Mouse (Mus musculus): ENCODE measurements around the gene Lcp1. TPM values are rescaled to one million over a fixed set of nuclear protein-coding genes. Genes with fewer than 3 reads are reported as not detected.

The Lcp1 gene
- polyA plus RNA-seq, 1 experiment from 2014 or later: 26.4 TPM

GRCm38 (mm10) chr14:75250432-75250831, 119.5 kb downstream of the Lcp1 start:
- Histone ChIP-seq H3K36me3 (no peaks in the 10 kb centered on the region), H3K9me3 (no peaks in the 10 kb centered on the region), H3K27ac (no peak overlapping the region), H3K4me3 (no peak overlapping the region), H3K4me1 (no peaks in the 10 kb centered on the region), H3K4me2 (replicated peaks) (no peak overlapping the region), H3K27me3 (no peaks in the 10 kb centered on the region), H3K9ac (no peak overlapping the region)
- no peak for ATAC-seq (ENCODE audit: low FRiP score, low read depth)
- WGBS: 83% methylated on average over 3 of the region's 3 CpGs

- Histone ChIP-seq H3K36me3 (no peaks in the 10 kb centered on the region), H3K4me1 (no peaks in the 10 kb centered on the region), H3K27me3 (no peaks in the 10 kb centered on the region), H3K4me2 (replicated peaks) (no peak overlapping the region), H3K9ac (no peak overlapping the region), H3K27ac (no peak overlapping the region), H3K9me3 (no peaks in the 10 kb centered on the region), H3K4me3 (no peak overlapping the region)
- ATAC-seq (ENCODE audit: low FRiP score, low read depth): no peak
- WGBS: 43% methylated on average over 5 of the region's 5 CpGs
Observed at GRCm38 (mm10) chr14:75256521-75256920, 125.6 kb downstream of the Lcp1 start.

GRCm38 (mm10) chr14:75269531-75269930, 138.6 kb downstream of the Lcp1 start:
- no peaks in the 10 kb centered on the region for H3K36me3 ChIP-seq
- no peak for ATAC-seq (ENCODE audit: low FRiP score, low read depth)
- no peak overlapping the region for H3K4me2 ChIP-seq (replicated peaks)
- no peak overlapping the region for H3K4me3 ChIP-seq
- H3K4me1 ChIP-seq: no peaks in the 10 kb centered on the region
- no peak overlapping the region for H3K27ac ChIP-seq
- no peaks in the 10 kb centered on the region for H3K9me3 ChIP-seq
- H3K27me3 ChIP-seq: peaks cover 3% of the 10 kb centered on the region; the same call in 1 of the 2 replicates
- WGBS: 87% methylated on average over 5 of the region's 5 CpGs
- no peak overlapping the region for H3K9ac ChIP-seq

GRCm38 (mm10) chr14:75279716-75280115, 148.8 kb downstream of the Lcp1 start:
- Histone ChIP-seq H3K9ac (no peak overlapping the region), H3K27me3 (peaks cover 9% of the 10 kb centered on the region), H3K4me2 (replicated peaks) (no peak overlapping the region), H3K4me1 (peaks cover 6% of the 10 kb centered on the region; the same call in 1 of the 2 replicates), H3K4me3 (no peak overlapping the region), H3K27ac (no peak overlapping the region), H3K36me3 (no peaks in the 10 kb centered on the region), H3K9me3 (no peaks in the 10 kb centered on the region)
- no peak for ATAC-seq (ENCODE audit: low FRiP score, low read depth)
- WGBS: 84% methylated on average over 6 of the region's 6 CpGs

GRCm38 (mm10) chr14:75280406-75280805, 149.5 kb downstream of the Lcp1 start:
- Histone ChIP-seq H3K27ac (no peak overlapping the region), H3K4me2 (replicated peaks) (no peak overlapping the region), H3K36me3 (no peaks in the 10 kb centered on the region), H3K4me1 (peaks cover 12% of the 10 kb centered on the region), H3K4me3 (no peak overlapping the region), H3K9ac (no peak overlapping the region), H3K9me3 (no peaks in the 10 kb centered on the region), H3K27me3 (peaks cover 9% of the 10 kb centered on the region)
- ATAC-seq (ENCODE audit: low FRiP score, low read depth): no peak
- 73% methylated on average over 5 of the region's 5 CpGs for WGBS

Small RNA genes within 50 kb of the gene (microRNA-seq; reads per million reads assigned to microRNA genes)
- gene Gm44482: not detected

Other genes with a start within 250 kb of the Lcp1 start
- 14.6 and 17.3 TPM in 2 replicates for gene Lrch1, start 183.2 kb upstream of the Lcp1 start, polyA plus RNA-seq (2015; fragmentation: Nextera tagmentation; extraction: Ambion mirVana)
- 1.9 and 2.5 TPM in 2 replicates for gene Rubcnl, start 115.1 kb upstream of the Lcp1 start, polyA plus RNA-seq (2015; fragmentation: Nextera tagmentation; extraction: Ambion mirVana)
- not detected in 2 replicates for gene Lrrc63, start 220 bp upstream of the Lcp1 start, polyA plus RNA-seq (2015; fragmentation: Nextera tagmentation; extraction: Ambion mirVana)
- gene Cpb2, start 111.2 kb downstream of the Lcp1 start, polyA plus RNA-seq (2015; fragmentation: Nextera tagmentation; extraction: Ambion mirVana): 0.26 TPM in 1 of 2 replicates, not detected in the other
- 36.7 and 41.7 TPM in 2 replicates for gene Zc3h13, start 153.3 kb downstream of the Lcp1 start, polyA plus RNA-seq (2015; fragmentation: Nextera tagmentation; extraction: Ambion mirVana)

Data from limb, embryonic 13.5 days (tissue).